Mouse (Mus musculus) testis, adult 10 weeks (tissue): ENCODE measurements around the gene Rspo1. TPM values are rescaled to one million over a fixed set of nuclear protein-coding genes. Genes with fewer than 3 reads are reported as not detected.

Source experiments
- polyA plus RNA-seq: library from polyadenylated mRNA; stranded (reverse); fragments of 350-450 nt; fragmentation: Illumina TruSeq; extraction: RNeasy Lipid Tissue Mini Kit (QIAGEN cat#74804); gene quantifications from one replicate; pipeline ENCODE4 v1.2.3, GENCODE M21; 2014; ENCODE audit warnings: low read depth, low replicate concordance

The Rspo1 gene
- polyA plus RNA-seq, result 0.57 TPM

DNA sequence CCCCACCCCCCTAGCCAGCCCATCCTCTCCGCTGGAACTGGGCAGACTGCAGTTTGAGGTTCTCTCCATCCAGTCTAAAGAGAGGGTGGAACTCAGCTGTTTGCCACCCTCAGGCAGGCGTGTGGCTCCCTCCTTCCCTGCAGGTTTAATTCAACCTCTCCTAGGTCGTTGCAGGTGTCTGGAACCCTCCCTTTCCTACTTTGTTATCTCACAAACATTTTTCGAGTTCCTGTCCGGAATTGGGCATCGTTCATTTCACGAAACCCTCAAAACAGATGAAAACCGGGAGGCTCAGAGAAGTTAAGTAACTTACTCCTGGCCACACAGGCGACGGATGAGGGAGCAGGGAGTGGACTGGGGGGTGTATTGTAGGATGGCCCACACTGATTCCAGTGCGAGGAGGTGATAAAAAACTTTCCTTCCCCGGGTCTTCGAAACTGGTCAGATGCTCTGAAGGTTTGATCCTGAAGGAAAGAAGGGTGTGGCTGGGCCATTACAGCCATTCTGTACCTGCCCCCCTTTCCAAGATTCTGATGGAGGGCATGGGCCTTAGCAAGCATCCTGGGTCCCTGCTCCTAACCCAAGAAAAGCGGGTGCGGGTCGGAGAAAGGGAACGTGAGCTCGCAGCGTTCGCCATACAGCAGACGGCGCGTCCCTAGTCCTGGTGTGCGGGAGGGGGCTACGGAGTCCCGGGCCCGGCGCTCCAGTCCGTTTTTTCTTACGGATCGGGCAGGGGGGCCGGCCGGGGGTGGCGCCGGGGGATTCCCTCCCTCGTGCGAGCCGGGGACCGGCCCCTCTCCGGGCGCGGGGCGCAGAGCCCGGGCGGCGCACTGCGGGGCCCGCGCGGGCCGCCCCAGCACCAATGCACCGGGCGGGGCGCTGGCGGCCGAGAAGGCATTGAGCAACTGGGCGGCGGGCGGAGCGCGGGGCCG, at the start of gene Rspo1:
Gene Rspo1 (plus strand): TSS at position 760 of the 932 bp plus-strand sequence.

DNA sequence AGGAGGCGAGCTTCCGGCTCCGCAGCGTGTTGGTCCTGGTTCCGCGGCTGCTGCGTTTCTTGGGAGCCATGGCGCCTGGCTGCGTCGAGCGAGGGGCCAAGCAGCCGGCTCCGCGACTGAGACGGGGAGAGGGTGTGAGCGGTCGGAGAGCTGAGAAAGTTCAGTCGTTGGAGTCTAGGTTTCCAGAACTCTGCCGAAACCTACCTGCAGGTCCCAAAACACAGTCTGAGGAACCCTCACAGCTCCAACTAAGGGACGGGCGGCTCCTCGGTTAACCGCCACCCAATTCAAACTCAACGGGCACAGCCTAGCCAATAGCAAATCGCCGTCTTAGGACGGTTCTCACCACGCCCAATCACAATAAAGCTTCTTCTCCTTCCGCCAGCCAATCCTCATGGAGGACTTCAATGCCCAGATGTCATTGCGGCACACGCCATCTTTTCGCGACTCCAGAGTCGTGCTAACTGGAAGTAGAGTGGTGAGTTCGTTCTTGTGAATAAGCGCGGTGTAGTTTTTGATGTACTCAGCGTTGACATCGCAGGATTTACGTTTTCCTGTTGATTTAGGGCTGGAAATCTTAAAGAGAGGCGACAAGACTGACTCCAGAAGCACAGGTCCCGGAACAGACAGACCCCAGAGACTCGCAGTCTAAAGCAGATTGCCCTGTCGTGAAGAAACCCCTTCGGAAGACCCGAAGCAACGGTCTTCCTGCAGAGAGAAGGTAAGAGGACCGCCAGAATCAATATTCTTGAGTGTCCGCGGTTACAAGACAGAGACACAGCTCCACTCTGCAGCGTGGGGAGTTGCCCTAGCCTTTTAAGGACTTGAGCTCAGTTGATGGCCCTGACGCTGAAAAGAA, 49.4 kb upstream of the Rspo1 start, which contains the start of gene 9930104L06Rik:
Gene 9930104L06Rik (plus strand): TSS at position 436 of the 859 bp plus-strand sequence.

GRCm38 (mm10) chr4:124939211-124939610, 47.0 kb upstream of the Rspo1 start, which contains the start of gene Cdca8:
Gene Cdca8 (minus strand): TSS chr4:124939311.

GRCm38 (mm10) chr4:125015806-125016635, 29.8 kb downstream of the Rspo1 start, which contains the start of gene Gnl2:
Gene Gnl2 (plus strand): TSS chr4:125016585.

Other genes starting within 250 kb of the Rspo1 start
- 16.8 TPM for gene Inpp5b, start 244.6 kb upstream of the Rspo1 start, polyA plus RNA-seq
- gene Mtf1, start 184.3 kb upstream of the Rspo1 start, polyA plus RNA-seq, result 102 TPM
- gene Yrdc, start 135.8 kb upstream of the Rspo1 start, polyA plus RNA-seq, result 31.1 TPM
- gene 1110065P20Rik, start 135.2 kb upstream of the Rspo1 start, polyA plus RNA-seq, result 4.7 TPM
- 0.07 TPM for gene Maneal, start 124.3 kb upstream of the Rspo1 start, polyA plus RNA-seq
- gene Epha10, start 105.5 kb upstream of the Rspo1 start, polyA plus RNA-seq, result 0.90 TPM
- gene 9930104L06Rik, start 49.4 kb upstream of the Rspo1 start, polyA plus RNA-seq, result 6.5 TPM
- 97.7 TPM for gene Cdca8, start 47.1 kb upstream of the Rspo1 start, polyA plus RNA-seq
- gene Gnl2, start 30.2 kb downstream of the Rspo1 start, polyA plus RNA-seq, result 98.4 TPM
- gene Dnali1, start 79.3 kb downstream of the Rspo1 start, polyA plus RNA-seq, result 56.0 TPM
- gene Snip1, start 80.2 kb downstream of the Rspo1 start, polyA plus RNA-seq, result 28.3 TPM
- gene Meaf6, start 98.7 kb downstream of the Rspo1 start, polyA plus RNA-seq, result 46.8 TPM
- gene Zc3h12a, start 141.4 kb downstream of the Rspo1 start, polyA plus RNA-seq, result not detected